Mouse (Mus musculus) 3134 (cell line): Measurements from ENCODE around the gene Fgf12.
A peak's percentile ranks its signal among the peaks of the same experiment; 100 is the strongest.

Source experiments
- DNase-seq: peaks from one replicate; pipeline ENCODE4 v3.0.0-alpha.2; 2011; ENCODE audit warnings: low spot score; ENCODE audit not compliant: insufficient read length; ENCODE audit errors: extremely low read depth

Fgf12 gene

DNA sequence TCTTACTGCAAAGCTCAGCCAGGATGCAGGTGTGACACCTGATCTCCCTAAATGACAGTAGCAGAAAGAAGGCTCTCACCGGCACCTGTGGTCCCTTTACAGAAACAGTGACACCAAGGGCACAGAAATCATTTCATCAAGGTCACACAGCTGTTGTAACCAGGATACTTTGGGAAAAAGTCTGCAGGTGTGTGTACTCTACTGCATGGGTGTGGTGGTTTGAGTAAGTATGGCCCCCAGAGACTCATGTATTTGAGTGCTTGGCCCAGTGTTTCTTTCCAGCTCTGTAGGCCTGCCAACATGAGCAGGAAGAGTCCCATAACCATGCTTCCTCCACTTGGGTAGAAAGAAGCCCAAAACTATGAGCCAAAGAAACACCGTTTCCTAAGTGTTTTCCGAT lies 138.5 kb downstream of the Fgf12 start:
- no peak for DNase-seq

DNA sequence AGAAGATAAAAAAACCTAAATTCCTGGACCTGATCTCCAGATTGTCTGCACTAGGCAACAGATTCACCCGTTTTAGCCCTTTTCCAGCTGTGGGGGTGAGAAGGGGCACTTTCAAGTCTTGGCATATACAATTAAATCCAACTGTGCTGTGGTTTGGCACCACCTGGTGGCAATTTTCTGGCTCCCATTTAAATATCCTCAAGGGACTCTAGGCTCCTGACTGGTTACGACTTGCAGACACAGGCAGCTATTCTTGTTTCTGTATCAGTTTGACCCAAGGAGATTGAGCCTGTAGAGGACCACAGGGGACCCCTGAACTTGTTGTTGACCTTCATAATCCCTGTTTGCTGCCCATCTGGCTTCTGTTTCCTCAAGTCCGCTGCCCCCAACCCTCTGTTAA lies 141.9 kb downstream of the Fgf12 start:
- DNase-seq = no peak

DNA sequence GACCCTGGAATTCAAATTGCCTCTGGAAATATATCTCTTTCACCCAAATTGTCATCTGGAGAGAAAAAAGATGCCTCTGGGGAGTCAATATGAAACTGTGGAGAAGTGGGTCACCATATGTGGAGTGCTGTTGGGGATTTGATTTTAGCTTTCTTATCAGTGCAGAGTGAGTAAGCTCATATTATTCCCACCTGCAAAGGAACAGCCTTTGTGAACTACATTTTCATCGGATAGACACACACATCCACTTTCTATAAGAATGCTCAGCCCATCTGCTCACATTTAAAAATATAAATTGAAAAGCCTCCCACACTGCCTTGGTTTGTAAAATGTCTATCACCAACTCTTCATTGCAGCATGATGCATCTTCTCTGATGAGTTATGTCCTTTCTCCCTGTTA lies 149.7 kb downstream of the Fgf12 start:
- no peak for DNase-seq

DNA sequence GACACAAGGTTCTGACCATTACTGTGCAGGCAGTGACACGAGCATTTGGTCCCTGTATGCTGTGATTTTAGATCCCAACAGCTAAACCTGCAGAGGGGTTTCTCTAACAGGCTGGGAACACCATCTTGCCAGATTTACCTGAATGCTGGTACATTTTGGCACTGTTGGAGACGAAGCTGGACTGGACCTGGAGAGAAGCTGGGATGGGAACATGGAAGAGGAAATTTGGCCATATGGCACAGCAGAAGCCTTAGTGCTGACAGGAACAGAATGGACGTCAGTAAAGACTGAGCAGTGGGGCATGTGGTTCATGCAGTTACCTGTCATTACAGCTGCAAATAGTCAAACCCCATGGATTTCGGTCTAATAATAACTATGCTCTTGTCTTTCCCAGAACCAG lies 151.1 kb downstream of the Fgf12 start:
- DNase-seq = no peak

DNA sequence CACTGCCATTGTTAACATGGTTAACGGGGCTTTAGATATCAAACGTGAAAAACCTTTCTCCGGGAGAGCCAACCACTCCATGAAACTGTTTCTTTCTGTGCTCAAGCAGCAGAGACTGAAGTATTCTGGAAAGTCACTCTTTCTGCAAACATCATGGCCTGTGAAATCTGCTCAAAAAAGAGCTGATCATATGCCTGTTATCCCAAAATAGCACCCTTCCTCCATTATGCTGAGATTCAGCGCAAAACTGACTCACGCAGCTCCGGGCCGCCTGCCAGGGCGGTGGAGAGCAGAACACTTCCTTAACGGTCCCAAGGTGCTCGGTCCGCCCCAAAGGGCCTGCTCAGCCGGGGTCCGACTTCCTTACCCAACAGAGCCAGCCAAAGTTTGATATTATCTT lies 156.8 kb downstream of the Fgf12 start:
- DNase-seq = peak; percentile 9

DNA sequence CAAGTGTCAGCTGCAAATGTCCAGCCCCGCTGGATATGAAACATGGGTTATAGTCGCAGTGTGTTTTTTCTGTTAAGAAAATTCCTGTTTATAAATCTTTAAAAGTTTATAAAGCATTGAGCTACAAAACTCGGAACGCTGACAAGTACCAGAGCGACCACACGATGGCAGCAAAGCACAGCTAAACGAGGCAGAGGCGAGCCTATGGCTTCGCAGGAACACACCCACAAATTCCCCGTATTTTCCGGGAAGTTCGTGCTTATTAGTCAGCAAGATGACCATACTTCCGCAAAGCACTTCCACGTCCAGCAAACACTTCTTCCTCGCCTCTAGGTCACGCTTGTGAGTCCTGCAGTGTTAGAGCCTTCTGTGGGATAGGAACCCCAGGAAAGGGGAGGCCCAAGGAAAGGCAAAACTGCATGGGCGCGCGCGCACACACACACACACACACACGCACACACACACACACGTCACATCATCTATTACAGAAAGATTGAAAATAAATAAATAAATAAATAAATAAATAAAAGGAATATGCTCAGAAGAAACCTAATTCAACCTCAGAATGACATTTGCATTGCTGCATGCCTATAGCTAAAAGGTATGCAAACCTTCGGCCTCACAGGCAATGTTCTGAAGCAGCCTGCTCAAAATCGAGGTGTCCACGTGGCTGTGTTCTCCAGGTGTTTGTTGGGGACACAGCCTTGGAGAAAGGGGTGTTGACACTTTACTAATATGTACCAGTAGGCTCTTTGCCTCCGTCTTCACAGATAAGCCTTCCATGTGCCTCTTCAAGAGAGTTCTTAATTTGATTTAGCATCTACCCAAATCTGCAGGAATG lies 159.6 kb downstream of the Fgf12 start:
- DNase-seq = peak; percentile 42

DNA sequence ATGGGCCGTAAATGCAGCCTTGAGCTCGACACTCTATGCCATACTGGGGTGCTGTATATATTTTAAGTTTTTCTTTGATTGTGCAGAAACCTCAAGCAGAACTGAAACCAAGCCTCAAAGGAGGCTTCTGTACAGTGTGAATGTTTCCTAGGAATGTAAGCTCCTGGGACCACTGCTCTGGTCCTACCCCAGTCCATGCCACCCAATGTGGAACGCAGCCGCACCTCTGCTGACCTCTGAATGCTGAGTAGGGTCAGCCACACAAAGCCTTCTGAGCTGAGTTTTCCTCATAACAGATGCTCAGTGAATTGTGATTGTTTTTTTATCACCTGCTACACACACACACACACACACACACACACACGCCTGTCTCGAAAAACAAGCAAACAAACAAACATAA lies 160.4 kb downstream of the Fgf12 start:
- no peak for DNase-seq

DNA sequence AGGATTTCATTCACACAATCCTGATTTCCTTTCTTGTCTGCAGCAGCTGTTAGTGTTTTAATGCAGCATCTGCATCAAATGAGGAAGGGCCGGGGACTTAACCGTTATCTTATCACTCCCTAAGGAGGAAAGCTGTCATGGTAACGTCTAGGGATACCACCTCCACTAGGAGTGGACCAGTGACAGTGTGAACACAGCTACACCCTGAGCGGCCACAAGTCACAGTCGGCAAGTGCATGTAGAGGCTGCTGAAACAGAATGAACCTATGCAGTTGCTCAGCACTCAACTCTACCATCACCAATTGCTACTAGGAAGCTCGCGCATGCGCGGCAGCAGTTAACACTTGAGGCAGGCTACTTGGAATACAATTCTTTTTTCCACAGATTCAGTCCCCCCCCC lies 161.3 kb downstream of the Fgf12 start:
- no peak for DNase-seq

DNA sequence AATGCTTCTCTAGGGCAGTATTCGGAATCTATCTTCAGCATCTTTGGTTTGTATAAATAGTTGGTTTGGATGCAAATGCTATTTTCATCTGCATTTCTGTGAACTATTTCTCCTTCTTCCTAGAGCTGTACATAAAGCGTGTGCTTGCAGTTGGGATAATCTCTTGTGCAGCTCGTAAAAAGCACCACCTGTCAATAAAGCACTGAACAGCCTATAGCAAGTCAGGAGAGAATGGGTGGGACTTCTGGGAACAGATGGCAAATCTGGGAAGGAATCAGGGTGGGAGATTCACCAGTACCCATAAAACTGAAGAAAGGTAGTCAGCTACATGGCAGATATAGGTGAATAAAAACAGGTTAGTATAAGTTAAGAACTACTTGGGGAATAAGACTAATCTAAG lies 180.7 kb downstream of the Fgf12 start:
- DNase-seq = no peak

DNA sequence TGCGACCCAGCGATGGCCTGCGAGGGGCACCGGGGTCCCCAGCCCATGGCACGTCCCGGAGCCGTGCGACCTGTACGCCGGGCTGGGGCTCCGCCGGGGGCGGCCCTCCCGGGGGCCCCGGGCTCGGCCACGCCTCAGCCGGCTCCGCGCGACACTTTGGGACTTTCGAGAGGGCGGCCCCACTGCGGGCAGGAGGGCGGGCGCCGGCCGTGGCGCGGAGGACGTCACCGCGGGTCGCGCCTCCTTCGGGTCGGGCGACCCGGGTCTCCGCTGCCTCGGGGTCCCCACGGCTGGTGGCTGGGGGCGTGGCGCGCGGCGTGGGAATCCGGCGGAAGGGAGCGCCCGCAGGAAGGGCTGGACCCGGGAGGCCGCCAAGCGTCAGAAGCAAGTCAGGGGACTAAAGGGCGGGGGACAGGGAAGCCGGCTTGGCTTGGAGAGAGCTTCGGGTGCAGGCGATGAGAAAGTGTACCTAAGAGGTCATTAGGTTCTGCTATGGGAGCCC lies 188.1 kb downstream of the Fgf12 start:
- no peak for DNase-seq

DNA sequence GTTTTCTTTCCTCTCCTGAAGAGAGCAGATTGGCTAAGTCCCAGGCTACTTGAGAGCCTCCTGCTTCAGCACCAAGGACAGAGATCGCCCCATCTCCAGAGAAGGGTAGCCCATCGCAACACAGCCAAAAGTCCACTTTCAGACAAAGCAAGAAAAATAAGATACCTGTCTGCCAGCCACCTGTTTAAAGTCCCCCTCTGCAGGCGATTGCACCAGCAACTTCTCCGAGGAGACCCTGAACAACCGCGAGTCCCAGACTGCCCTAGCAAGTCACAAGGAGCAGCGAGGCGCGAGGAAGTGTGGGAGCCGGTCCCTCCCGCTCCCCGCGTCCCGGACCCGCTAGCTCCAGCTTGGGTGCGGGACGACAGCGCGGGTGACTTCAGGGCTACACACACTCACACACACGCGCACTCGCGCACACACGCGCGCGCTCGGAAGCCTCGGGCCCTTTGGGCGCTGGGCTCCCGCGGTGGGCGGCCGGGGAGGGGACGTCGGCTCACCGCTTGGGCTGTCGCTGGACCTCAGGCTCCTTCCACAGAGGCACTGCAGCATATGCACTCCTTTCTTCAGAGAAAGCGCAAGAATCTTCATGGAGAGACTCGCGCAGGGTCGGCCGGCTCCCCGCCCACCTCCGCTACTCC lies 188.7 kb downstream of the Fgf12 start:
- DNase-seq = peak; percentile 20

DNA sequence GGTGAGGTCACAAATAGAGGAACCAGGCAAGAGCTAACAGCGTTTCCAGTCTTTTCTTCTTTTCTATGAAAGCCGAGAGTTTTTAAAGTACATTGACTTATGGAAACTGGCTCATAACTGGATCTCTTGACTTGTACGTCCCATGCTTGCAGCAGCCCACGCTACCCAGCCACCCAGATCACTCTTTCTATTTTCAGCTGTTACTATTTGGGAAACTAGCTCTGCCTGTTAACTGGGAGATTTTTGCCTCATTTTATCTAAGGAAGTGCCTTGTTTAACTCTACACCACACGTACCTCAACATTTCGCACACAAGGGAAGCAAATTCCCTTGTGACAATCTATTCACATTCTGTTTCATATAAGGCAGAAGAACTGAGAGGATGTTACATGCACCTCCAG lies 190.0 kb downstream of the Fgf12 start:
- DNase-seq = no peak

DNA sequence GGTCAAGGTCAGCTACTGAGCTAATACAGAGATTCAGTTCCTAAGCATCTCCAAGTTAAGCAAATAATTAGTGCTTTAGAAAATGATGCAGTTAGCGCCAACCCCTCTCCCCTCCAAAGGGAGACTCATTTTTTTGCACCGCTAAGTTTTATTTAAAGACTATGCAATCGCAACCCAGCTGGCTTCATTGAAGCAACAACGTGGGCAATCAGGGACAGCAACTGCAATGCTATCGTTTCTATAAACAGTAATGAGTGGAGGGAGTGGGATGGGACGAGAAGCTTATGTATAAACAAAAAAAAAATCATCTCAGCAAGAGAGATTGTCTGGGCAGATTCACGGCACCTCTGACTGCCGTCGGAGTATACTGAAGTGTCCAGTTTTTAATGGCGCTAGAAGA lies 197.6 kb downstream of the Fgf12 start:
- DNase-seq = no peak

DNA sequence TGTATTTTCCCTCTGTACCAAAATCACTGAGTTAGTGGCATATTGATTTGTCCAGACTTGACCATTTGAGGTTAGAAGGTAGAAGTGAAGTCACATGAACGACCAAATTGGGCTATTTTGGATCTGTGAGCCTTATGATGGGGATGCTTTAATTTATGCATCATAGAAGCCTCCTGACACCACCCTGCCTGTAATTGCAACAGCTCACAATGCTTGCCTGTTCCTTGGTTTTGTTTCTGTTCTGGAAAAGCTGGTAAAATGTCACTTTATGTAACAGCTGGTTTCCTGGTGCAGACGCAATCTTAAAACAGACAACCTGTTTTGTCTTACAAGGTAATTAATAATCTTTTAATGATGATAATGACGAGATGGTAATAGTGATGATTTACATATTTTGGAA lies 213.4 kb downstream of the Fgf12 start:
- no peak for DNase-seq

DNA sequence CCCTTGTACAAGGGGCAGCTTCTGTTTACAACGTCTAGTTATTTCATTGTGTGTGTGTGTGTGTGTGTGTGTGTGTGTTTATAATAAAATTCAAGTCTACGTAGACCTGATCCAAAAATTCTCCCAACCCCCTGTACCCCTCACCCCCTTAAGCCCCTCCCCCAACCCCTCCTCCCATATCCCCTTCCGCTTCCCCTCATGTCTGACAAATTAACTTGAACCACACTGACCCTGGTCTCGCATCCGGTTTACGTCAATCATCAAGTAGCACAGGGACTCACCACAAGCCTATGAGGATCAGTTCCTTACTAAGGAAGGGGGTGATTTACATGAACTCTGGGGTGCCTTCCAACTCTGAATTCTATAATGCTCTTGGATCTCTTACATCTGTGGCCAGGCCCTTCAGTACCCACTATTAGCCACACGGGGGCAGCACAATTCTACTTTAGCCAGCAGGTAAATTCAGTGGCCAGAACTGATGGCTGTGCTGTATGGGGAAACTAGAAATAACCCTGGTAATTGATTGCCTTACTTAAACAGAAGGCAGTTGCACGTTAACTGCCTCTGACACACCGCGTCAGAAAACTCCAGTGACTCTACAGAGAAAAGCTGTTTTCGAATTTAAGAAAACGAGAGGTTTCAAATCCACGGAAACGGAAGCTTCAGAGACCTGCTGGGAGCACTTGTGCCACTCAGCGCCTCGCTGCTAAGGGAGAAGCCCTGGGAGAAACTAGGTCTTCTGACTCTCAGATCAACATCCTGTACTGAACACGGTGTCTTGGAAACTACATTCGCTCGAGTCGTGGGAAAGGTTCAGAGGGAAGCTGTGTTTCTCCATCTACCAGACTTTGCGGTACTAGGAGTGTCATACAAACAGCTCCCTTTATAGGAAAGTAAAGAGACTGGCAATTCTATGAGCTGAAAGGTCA lies 235.0 kb downstream of the Fgf12 start:
- DNase-seq = peak; percentile 7

DNA sequence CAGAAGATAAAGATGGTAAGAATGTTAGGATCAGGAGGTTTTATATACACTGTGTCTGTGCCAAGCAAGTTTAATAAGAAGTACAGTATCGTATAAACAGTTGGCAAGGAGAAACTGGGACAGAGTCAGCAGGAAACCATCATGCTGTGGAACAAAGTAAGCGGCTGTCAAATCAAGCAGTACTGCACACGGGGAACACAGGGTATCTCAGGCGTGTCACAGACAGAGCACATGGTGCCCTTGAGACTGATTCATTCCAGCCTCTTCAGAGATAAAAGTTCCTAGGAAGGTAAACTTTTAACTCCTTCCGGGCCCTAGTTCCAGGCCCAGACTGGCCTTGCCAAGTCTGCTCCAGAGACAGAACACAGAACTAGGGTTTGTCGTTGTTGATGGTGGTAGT lies 240.4 kb downstream of the Fgf12 start:
- DNase-seq = no peak

DNA sequence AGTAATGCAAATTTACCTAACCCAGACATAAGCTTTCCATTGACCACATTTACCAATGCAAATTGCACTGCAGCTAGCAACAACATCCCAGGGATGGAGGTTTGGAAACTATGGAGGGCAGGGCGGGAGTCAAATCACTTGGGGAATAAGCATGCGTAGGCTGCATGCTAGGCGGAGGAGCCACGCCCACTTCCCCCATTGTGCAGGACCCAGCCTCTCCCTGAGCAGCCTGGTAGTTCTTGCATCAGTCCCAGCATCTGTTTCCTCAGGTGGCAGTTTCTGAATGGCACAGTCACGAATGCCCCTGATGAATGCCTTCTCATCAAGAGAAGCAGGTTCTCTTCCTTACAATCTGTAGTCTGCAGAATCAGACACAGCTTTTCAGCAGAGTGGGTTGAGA lies 241.5 kb downstream of the Fgf12 start:
- DNase-seq = no peak

DNA sequence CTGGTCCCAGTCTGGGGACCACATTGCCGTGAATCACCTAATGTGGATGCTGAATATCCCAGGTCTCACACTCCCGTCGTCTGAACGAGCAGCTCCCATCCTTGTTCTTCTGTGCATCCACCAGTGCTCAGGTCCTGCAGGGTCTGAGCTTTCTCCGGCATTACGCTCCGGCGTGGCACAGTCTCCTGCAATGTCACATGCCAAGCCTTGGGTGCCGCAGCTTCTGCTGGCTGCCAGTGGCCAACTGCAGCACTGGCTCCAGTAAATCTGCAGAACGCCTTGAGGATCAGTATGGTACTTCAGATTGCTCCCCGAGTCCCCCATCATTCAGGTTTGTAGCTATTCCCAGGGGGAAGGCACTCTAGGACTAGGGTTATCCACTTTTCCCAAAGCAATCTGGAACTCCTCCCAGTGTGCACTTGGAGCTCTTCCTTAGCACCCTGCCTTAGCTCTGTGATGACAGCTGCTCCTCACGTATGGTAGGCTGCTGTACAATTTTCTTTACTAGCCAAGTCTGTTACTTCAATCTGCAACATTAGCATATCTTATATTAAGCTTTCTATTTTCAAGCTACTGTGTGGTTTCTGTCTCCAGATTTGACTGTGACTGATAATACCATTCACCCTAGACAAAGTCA lies 254.8 kb downstream of the Fgf12 start:
- DNase-seq = no peak

DNA sequence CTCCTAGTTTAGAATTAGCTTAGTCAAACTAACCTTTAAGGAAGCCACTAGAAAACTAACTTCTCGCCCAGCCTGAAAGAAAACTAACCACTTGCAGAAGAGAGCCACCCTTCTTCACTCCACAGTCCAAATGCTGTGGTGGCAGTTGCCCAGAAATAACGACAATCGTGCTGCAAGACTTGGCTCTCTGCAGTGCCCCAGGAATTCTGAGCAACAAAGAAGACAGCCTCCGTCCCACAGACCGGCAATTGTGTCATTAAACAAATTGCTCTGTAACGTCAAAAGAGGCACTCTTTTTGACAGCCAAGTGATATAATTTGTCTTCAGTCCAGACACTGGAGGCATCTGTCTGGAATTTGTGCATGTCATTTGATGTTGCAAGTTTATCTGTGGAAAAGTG lies 261.2 kb downstream of the Fgf12 start:
- no peak for DNase-seq

DNA sequence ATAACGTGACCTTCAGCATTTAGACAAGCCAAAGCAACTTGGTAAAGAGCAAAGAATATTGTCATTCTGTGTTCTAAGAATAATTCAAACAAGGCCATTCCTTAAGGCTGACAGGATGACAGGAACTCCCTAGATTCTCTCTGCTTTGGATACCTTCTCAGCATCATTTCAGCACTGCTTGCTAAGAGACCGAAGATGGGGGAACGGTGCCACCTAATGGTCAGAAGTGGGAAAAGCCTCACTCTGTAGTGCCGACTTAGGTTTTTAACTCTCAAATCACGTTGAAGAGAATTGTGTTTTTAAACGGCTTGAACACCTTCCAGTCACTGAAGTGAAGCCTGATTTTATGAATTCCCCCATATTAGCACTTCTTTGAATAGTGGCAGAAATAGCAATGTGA lies 262.4 kb downstream of the Fgf12 start:
- DNase-seq = peak; percentile 19

DNA sequence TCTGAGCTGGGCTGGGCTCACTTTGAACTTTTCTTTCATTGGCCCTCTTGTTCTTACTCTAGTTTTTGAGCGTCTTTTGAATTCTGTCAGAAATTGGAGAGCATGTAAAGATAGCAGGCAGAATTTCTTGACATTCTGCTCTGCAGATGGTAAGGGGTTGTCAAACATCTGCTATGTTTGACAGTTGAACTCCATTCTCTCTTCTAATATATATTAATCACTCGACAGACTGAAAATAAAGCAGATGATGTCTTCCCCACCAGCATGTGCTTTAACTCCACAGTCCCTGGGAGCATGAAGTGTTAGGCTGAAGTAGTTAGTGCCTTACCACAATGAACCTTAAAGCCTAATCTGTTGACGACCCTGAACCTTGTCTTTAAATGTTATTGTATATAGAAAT lies 267.9 kb downstream of the Fgf12 start:
- no peak for DNase-seq
